Mouse (Mus musculus) cerebellum, adult 8-10 months (tissue): ENCODE data around the gene Rabggta.
A peak's percentile ranks its signal among the peaks of the same experiment; 100 is the strongest.

ENCODE experiments used
- DNase-seq: peaks from one replicate; pipeline ENCODE4 v3.0.0; 2022

Gene Rabggta

GRCm38 (mm10) chr14:55730531-55731032 lies 8.5 kb upstream of the Rabggta start:
- DNase-seq: no peak

- no peak for DNase-seq
Observed at GRCm38 (mm10) chr14:55730116-55730515, 8.1 kb upstream of the Rabggta start.

DNA sequence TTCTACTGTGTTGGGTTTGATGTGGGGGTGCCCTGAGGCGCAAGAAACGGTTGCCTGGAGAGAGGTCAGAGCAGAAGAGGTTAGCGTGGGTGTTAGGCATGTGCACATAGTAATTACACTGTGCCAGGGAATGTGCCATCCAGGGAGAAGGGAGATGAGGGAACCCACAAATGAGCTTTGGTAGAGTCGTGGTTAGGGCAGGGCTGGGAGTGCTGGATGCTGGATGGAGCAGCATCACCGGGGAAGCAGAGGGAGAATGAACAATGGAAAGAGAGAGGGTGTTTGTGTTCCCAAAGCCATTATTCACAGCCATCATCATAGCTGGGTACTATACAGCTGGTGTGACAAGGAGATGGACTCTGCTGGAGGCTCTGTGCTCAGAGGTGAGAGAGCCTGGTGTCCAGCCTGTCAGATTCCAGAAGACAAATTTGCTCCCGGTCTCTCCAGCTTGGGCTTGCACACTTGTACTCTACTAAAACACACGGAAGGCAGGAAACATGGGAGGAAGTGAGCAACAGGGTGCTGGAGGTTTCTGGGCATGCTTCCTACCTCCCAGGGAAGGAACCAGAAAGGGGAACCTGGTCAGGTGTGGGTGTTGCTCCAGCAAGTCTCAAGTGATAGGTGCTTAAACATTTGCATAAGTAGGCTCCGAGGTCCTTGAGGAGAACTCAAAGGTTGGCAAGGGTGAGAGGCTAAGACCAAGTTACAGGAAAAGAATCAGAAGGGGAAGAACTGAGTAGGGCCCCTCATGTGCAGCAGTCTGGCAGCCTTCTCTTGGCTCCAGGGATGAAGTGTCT lies 6.0 kb upstream of the Rabggta start:
- no peak for DNase-seq

- DNase-seq: no peak
Observed at GRCm38 (mm10) chr14:55726261-55726660, 4.2 kb upstream of the Rabggta start.

GRCm38 (mm10) chr14:55724411-55724871 lies 2.4 kb upstream of the Rabggta start:
- DNase-seq: no peak

DNA sequence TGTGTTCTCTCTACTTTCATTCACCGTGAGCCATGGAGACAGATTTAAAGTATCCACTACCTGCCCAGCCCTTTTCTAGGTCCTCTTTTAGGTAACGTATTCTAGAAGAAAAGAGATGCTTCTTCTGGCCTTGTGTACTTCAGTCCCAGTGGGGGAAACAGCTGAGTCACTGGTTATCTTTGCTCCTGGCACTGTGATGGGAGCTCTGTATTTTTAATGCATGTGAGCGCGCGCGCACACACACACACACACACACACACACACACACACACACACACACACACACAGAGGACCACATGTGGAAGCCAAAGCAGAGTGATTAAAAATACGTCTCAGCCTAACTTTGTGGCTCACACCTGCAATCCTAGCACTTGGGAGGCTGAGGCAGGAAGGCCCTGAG lies 1.4 kb upstream of the Rabggta start:
- DNase-seq: no peak

GRCm38 (mm10) chr14:55722438-55722945 lies 429 bp upstream of the Rabggta start:
- no peak for DNase-seq

GRCm38 (mm10) chr14:55721076-55721475 lies 987 bp downstream of the Rabggta start:
- peak; percentile 14 for DNase-seq

GRCm38 (mm10) chr14:55720666-55721065 lies 1.4 kb downstream of the Rabggta start:
- DNase-seq: no peak

DNA sequence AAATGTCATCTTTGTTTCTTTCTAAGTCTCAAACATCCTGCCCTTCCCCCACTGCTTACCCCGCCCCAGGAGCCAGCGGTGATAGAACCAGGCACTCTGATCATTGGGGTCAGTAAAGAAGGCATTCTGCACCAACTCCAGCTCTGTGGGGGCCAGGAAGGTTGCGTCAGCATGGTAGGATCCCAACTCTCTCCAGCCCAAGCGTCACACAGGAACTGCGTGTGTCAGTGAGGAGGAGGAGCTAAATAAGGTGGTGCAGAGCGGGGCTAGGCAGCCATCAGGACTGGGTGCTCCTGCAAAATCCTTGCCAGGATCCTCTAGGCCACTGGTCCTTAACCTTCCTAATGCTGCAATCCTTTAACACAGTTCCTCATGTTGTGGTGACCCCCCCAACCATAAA lies 2.3 kb downstream of the Rabggta start:
- DNase-seq: no peak

GRCm38 (mm10) chr14:55716884-55717283 lies 5.2 kb downstream of the Rabggta start:
- DNase-seq: no peak

- DNase-seq: no peak
Observed at GRCm38 (mm10) chr14:55716271-55716670, 5.8 kb downstream of the Rabggta start.

GRCm38 (mm10) chr14:55714893-55715292 lies 7.2 kb downstream of the Rabggta start:
- no peak for DNase-seq

DNA sequence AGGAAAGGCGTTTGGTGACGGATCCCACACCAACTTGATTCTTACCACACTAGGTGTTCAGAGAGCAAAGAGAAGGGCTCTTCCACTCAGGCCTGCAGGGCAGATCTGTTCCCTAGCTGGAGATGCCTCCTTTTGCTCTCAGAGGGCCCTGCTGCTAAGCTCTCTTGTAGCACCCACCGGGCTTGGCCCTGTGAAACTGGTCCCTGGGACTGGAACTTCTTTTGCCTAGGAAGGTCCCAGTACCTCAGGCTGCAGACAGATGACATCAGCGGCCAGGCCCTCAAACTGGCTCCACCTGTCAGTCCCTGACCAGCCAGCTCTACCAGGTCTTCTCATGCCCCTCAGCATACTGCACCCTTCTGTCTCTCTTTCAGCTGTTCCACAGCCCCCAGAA lies 8.3 kb downstream of the Rabggta start, which contains the start of gene Tgm1:
TSS of gene Tgm1 (minus strand) at position 198 of the 394 bp plus-strand sequence.
- no peak for DNase-seq

DNA sequence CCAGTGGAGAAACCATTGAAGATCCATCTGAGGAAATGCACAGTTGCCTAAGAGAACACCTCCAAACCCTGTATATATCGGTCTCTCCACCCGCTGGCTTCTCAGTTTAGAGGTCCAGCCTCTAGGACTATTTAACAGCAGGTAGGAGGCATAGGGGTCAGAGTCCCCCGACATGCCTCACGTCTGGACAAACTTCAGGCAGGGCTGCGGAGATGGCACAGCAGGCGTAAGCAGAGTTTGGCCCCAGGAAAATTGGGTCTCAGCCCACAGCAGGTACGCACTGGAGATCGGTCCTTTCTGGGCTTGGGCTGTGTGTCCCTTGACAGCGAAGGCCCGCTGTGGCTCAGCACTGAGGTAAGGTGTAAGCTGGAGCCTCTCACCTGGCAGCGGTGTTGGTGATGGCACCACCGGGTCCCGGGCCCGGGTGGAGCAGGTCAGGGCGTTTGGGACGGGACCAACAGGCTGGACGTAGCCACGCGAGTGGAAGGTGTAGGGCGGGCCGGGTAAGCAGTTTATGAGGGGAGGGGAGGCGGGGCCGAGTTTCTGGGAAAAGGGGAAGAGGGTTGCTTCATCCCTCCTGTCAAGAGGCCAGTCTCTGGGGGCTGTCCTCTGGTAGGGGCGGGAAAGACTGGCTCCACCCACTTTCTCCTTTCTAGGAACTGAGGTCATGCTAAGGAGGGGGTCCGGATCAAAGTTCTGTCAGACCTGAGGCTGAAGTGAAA lies 8.9 kb downstream of the Rabggta start:
- DNase-seq: no peak

GRCm38 (mm10) chr14:55711786-55712185 lies 10.3 kb downstream of the Rabggta start:
- no peak for DNase-seq

DNA sequence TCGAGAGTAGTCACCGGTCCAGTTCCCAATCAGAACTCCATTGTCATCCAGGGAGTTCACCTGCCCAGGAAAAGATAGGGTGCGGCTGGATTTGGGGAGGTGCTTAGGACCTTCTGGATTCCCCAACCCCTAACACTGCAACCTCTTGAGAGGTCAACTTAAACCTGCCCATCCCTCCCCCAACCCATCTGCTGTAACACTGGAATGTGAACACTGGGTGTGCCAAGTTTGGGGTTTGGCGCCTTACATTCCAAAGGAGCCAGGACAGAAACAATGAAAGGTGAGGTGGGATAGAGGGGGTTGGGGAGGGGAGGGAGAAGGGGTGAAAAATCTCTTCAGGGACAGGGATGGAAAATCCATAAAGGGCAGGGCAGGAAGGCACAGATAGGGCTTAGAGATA lies 12.6 kb downstream of the Rabggta start:
- DNase-seq: no peak

DNA sequence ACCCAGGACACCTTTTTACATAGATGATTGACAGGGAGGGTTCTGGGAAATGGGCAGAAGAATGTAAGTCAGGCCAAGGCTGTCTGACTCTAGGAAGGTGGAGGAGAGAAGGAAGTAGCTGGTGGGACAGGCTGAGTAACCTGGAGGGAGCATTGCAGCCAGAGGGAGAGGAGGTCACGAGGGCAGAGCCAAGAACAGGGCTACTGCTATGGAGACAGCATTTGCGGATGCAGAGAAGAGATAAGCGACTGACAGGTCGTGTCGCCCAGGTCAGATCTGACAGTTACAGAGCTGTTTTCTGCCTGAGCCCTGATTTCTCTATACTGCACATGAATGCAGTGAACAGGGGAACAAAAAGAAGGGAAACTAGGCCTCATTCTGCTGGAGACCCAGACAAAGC lies 14.7 kb downstream of the Rabggta start:
- no peak for DNase-seq

- no peak for DNase-seq
Observed at GRCm38 (mm10) chr14:55706051-55706600, 15.9 kb downstream of the Rabggta start.

DNA sequence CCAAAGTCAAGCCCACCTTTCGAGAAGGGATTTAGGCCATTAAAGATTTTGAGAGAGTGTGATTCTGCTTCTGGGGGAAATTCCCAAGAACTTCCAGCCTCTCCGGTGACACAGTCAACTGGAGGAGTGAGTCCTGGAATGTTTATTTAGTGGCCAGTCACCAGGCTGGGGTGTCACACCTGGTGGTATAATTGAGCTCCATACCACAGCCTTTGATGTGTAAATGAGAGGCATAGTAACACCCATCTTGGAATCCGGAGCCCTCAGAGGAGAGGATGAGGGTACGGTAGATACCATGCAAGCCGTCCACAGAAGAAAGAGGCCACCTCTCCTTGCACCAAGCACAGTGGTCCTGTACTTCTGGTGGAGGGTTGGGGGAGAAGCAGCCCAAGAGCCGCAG lies 19.3 kb downstream of the Rabggta start:
- no peak for DNase-seq

DNA sequence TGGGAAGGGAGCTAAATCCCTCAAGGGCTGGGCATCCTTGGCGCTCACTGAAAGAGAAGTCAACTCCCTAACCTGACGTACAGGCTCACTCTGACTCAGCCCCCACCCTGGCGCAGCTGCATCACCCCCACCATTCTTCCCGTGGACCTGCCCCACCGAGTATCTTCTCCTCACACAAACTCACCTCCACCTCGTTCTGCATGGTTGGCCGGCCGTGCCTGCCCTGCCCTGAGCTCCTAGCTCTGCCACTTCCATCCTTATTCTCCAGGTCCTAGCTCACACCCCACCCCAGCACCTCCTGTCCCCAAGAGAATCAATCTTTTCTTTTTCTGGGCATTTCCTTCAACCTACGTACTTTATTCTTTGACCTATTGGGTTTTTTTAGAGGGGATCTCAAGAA lies 20.9 kb downstream of the Rabggta start:
- DNase-seq: no peak

GRCm38 (mm10) chr14:55697226-55697625 lies 24.8 kb downstream of the Rabggta start:
- no peak for DNase-seq

DNA sequence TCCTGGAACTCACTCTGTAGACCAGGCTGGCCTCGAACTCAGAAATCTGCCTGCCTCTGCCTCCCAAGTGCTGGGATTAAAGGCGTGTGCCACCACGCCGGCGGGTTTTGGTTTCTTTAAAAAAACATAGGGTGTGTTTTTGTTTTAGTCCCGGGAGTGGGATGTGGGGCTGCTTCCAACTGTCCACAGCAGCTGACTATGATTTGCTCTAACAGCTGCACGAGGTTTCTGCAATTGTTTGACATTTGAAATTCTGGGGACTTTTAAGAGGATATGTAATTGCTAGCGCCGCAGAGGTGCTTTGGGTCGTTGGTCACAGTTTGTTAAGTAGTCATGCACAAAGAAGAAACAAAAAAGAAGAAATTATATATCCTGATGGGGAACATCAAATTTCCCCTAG lies 32.6 kb downstream of the Rabggta start:
- no peak for DNase-seq

DNA sequence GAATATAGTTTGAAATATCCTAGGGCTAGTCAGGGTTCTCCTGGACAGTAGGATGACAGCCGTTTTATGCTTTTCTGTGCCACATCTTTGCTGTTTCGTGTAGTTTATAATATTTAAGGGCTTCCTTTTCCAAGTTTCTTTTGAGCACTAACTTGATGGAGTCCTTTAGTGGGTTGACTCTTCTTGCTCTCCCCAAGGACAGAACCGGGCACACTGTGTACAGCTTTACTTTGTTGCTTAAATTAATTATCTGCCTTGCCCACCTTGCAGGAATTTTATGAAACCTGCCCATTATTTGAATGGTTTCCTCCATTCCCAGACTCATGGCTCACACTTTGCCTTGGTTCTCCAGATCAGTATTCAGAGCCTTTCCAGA lies 40.0 kb downstream of the Rabggta start:
- DNase-seq: no peak
